8 mouse cellular contexts compared by ENCODE assay signal in the genomic region with DNA sequence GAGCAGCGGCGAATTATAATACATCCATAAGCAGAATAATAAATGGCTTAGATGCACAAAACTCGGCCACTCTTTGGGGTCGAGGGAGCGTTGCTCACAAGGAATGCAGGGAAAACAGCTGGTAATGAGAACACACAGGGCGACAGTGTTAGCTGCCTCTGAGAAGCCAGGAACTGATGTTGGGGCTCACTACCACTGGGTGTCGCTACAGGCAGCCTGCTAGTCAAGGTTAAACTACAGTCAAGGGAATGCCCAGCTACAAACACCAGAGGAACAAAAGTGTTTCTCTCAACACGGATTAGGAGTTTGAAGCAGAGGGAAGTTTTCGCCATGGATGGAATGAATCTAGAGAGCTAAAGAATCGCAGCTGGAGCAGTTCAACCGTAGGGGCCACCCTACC.
DNase-seq lines count a peak whose midpoint lies in the region; ATAC-seq and TF ChIP-seq lines count a peak whose summit lies in the region.

No protein-coding gene starts in this region.

- H3K9ac ChIP-seq in embryonic facial prominence, embryonic 12.5 days = no peak overlapping the region
- no peak overlapping the region for H3K9ac ChIP-seq in heart, embryonic 11.5 days (ENCODE audit: low read depth, low read length)
- no peak overlapping the region for H3K9ac ChIP-seq in kidney, postnatal 0 days (ENCODE audit: low read depth, low read length)
- H3K9ac ChIP-seq in liver, embryonic 11.5 days (ENCODE audit: low read depth, low read length) = no peak overlapping the region

- DNase-seq in 416B (ENCODE audit: low read depth) = peak; percentile 51
- peak; percentile 54 for DNase-seq in adrenal gland, postnatal 25 days
- DNase-seq in kidney, postnatal 0 days (ENCODE audit: low spot score) = peak; percentile 90
- DNase-seq in liver, embryonic 11.5 days (ENCODE audit: low spot score) = peak; percentile 58
- DNase-seq in urinary bladder, adult 2 months (ENCODE audit: low spot score) = peak; percentile 29

- H3K9me3 ChIP-seq in embryonic facial prominence, embryonic 12.5 days = no peaks in the 10 kb centered on the region
- no peaks in the 10 kb centered on the region for H3K9me3 ChIP-seq in heart, embryonic 11.5 days (replicated peaks; ENCODE audit: control insufficient read depth, low read length)
- no peaks in the 10 kb centered on the region for H3K9me3 ChIP-seq in kidney, postnatal 0 days (replicated peaks; ENCODE audit: low read length)
- H3K9me3 ChIP-seq in liver, embryonic 11.5 days (ENCODE audit: control insufficient read depth, low read length) = no peaks in the 10 kb centered on the region

- H3K4me1 ChIP-seq in embryonic facial prominence, embryonic 12.5 days = no peaks in the 10 kb centered on the region
- H3K4me1 ChIP-seq in heart, embryonic 11.5 days (ENCODE audit: control insufficient read depth, insufficient read depth, low read length) = peaks cover 3% of the 10 kb centered on the region; the same call in 1 of the 2 replicates
- H3K4me1 ChIP-seq in kidney, postnatal 0 days (replicated peaks; ENCODE audit: insufficient read depth, low read length) = no peaks in the 10 kb centered on the region
- H3K4me1 ChIP-seq in liver, embryonic 11.5 days (replicated peaks; ENCODE audit: control insufficient read depth, insufficient read depth, low read length) = no peaks in the 10 kb centered on the region
- no peaks in the 10 kb centered on the region; the same call in 1 of the 2 replicates for H3K4me1 ChIP-seq in olfactory bulb, adult 2 months (ENCODE audit: control insufficient read depth, insufficient read depth, low read length)

- H3K4me2 ChIP-seq in embryonic facial prominence, embryonic 12.5 days (replicated peaks) = peak overlapping the region; percentile 21
- H3K4me2 ChIP-seq in heart, embryonic 11.5 days = peak overlapping the region; percentile 9; the same call in 1 of the 2 replicates
- H3K4me2 ChIP-seq in kidney, postnatal 0 days (ENCODE audit: low read length) = no peak overlapping the region
- H3K4me2 ChIP-seq in liver, embryonic 11.5 days = no peak overlapping the region

- no peak overlapping the region for H3K4me3 ChIP-seq in embryonic facial prominence, embryonic 12.5 days
- H3K4me3 ChIP-seq in heart, embryonic 11.5 days (ENCODE audit: low read depth, low read length) = no peak overlapping the region
- H3K4me3 ChIP-seq in kidney, postnatal 0 days (replicated peaks; ENCODE audit: low read depth, low read length) = no peak overlapping the region
- H3K4me3 ChIP-seq in liver, embryonic 11.5 days (ENCODE audit: low read depth, low read length) = no peak overlapping the region
- no peak overlapping the region for H3K4me3 ChIP-seq in olfactory bulb, adult 2 months (ENCODE audit: insufficient read depth, low read depth, low read length)

- ATAC-seq in embryonic facial prominence, embryonic 12.5 days (ENCODE audit: insufficient number of reproducible peaks, insufficient read depth, low FRiP score, low TSS enrichment) = no peak
- ATAC-seq in heart, embryonic 11.5 days (replicated peaks; ENCODE audit: insufficient number of reproducible peaks, low FRiP score, low TSS enrichment) = peak; percentile 65
- peak; percentile 57; the same call in 1 of the 2 replicates for ATAC-seq in kidney, postnatal 0 days (replicated peaks; ENCODE audit: low FRiP score, low read depth)
- ATAC-seq in liver, embryonic 11.5 days (replicated peaks; ENCODE audit: low FRiP score) = no peak

- no peaks in the 10 kb centered on the region for H3K27me3 ChIP-seq in embryonic facial prominence, embryonic 12.5 days
- no peaks in the 10 kb centered on the region for H3K27me3 ChIP-seq in heart, embryonic 11.5 days (ENCODE audit: control insufficient read depth, insufficient read depth, low read length)
- no peaks in the 10 kb centered on the region for H3K27me3 ChIP-seq in kidney, postnatal 0 days (ENCODE audit: insufficient read depth, low read length)
- H3K27me3 ChIP-seq in liver, embryonic 11.5 days (replicated peaks; ENCODE audit: control insufficient read depth, insufficient read depth, low read length) = no peaks in the 10 kb centered on the region; the same call in 1 of the 2 replicates

- WGBS in embryonic facial prominence, embryonic 12.5 days = 8% methylated on average over 11 of the region's 11 CpGs
- WGBS in heart, embryonic 11.5 days (ENCODE audit: insufficient replicate concordance) = 8% methylated on average over 11 of the region's 11 CpGs
- WGBS in kidney, postnatal 0 days = 9% methylated on average over 11 of the region's 11 CpGs
- WGBS in liver, embryonic 11.5 days = 15% methylated on average over 11 of the region's 11 CpGs
- 7% methylated on average over 11 of the region's 11 CpGs for WGBS in olfactory bulb, adult 2 months

- no peak overlapping the region for H3K27ac ChIP-seq in embryonic facial prominence, embryonic 12.5 days
- no peak overlapping the region for H3K27ac ChIP-seq in heart, embryonic 11.5 days (ENCODE audit: low read depth, low read length)
- H3K27ac ChIP-seq in kidney, postnatal 0 days = no peak overlapping the region
- H3K27ac ChIP-seq in liver, embryonic 11.5 days (ENCODE audit: low read depth, low read length) = no peak overlapping the region
- no peak overlapping the region for H3K27ac ChIP-seq in olfactory bulb, adult 2 months (ENCODE audit: insufficient read depth, low read depth, low read length)

- TF ChIP-seq POLR2A in olfactory bulb, adult 2 months (IDR thresholded peaks at IDR 0.05; ENCODE audit: insufficient read depth, low read depth, low read length) = no peak

- peak; percentile 94 for TF ChIP-seq CTCF in kidney, postnatal 0 days (IDR thresholded peaks at IDR 0.05; ENCODE audit: low read depth)
- peak; percentile 39 for TF ChIP-seq CTCF in olfactory bulb, adult 2 months (IDR thresholded peaks at IDR 0.05; ENCODE audit: insufficient read depth, low read depth, low read length)

- no peaks in the 10 kb centered on the region for H3K36me3 ChIP-seq in embryonic facial prominence, embryonic 12.5 days
- no peaks in the 10 kb centered on the region for H3K36me3 ChIP-seq in heart, embryonic 11.5 days (ENCODE audit: control insufficient read depth, insufficient read depth, low read length)
- H3K36me3 ChIP-seq in kidney, postnatal 0 days (ENCODE audit: insufficient read depth, low read length) = no peaks in the 10 kb centered on the region
- no peaks in the 10 kb centered on the region for H3K36me3 ChIP-seq in liver, embryonic 11.5 days (ENCODE audit: control insufficient read depth, insufficient read depth, low read length)

Comparison
In these comparisons a context has a peak if more than half of its experiments do, and no peak if none do; other contexts are left out.
1. DNase-seq: peak in every context shown above with its lines; median percentile 90 in kidney, postnatal 0 days; 58 in liver, embryonic 11.5 days; 54 in adrenal gland, postnatal 25 days; 51 in 416B; 29 in urinary bladder, adult 2 months.
2. ATAC-seq: peak in heart, embryonic 11.5 days (single experiment) and kidney, postnatal 0 days (single experiment); none in embryonic facial prominence, embryonic 12.5 days (single experiment) and liver, embryonic 11.5 days (single experiment).
3. H3K4me2 ChIP-seq: peak in embryonic facial prominence, embryonic 12.5 days (single experiment) and heart, embryonic 11.5 days (single experiment); none in kidney, postnatal 0 days (single experiment) and liver, embryonic 11.5 days (single experiment).